Mouse (Mus musculus): ENCODE data around the gene Gm47955. TPM values are rescaled to one million over a fixed set of nuclear protein-coding genes. Genes with fewer than 3 reads are reported as not detected.
"Not testable (repeated sequence)": the region's sequence is repeated elsewhere in the genome, so short reads cannot be mapped to it uniquely, and the experiment has no call there.

Gm47955 gene
- polyA plus RNA-seq, 1 experiment from 2014 or later, result not detected

DNA sequence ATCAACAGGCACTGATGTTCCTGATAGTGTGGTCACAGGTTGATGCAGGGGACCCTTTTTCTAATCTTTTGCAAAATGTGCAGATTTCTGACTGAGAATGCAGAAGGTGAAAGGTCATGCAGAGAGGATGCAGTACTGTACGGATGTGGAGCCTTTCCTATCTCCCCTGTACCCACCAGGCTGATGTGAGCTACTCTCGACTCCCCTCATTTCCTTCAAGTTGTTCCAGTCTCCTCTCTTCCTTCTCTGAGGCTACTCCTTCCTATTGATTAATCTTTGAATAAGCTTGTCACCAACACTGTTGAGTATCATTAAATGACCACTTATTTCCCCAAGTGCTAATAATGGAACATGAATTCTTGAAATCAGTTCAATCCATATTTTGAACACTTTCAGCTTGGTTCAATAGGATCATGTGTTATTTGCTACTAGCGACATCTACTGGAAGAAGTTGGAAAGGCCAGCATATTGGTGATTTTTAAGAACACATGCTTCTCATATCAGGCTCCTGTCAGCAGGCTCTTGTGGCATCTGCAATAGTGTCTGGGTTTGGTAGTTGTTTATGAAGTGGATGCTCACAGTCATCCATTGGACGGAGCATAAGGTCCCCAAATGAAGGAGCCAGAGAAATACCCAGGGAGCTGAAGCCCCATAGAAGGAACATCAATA is 27.6 kb downstream of the Gm47955 start:
- Histone ChIP-seq H3K27ac (no peak overlapping the region), H3K27me3 (ENCODE audit: control insufficient read depth, insufficient read depth, low read length) (no peaks in the 10 kb centered on the region), H3K4me1 (replicated peaks; ENCODE audit: control insufficient read depth, insufficient read depth, low read length) (no peaks in the 10 kb centered on the region), H3K4me3 (replicated peaks; ENCODE audit: low read length) (no peak overlapping the region), H3K9me3 (ENCODE audit: control insufficient read depth, low read length) (0 out of 2 replicates have a peak, but pooled peaks cover 8% of the 10 kb centered on the region), H3K4me2 (replicated peaks) (no peak overlapping the region), H3K36me3 (replicated peaks; ENCODE audit: control insufficient read depth, insufficient read depth) (no peaks in the 10 kb centered on the region), H3K9ac (no peak overlapping the region)
- WGBS, result 38% methylated on average over 4 of the region's 4 CpGs
- peak; percentile 94 for DNase-seq (ENCODE audit: low spot score)
- ATAC-seq (ENCODE audit: low FRiP score), result no peak; the same call in 1 of the 2 replicates

DNA sequence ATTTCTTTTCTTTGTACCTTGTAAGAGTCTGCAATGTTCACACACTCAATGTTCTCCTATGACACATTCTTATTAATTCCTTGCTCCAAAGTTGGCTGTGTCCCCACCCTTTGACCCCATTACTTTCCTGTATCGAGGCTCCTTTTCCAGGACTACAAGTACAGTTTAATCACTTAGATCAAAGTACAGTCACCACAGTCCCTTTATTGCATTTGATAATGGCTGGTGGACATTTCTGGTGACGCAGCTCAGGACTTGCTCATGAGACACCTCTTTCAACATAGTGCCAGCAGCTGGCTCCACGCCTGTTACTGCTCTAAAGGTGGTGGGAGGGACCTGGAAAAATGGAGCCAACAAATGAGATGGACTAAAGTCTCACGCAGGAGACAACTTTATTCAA is 31.0 kb downstream of the Gm47955 start:
- WGBS, result 78% methylated on average over 4 of the region's 4 CpGs
- DNase-seq (ENCODE audit: low spot score), result no peak
- no peak overlapping the region for H3K4me2 ChIP-seq (replicated peaks)
- no peak for ATAC-seq (ENCODE audit: low FRiP score)
- H3K4me1 ChIP-seq (replicated peaks; ENCODE audit: control insufficient read depth, insufficient read depth, low read length), result no peaks in the 10 kb centered on the region
- H3K27ac ChIP-seq, result no peak overlapping the region
- no peak overlapping the region for H3K9ac ChIP-seq
- no peaks in the 10 kb centered on the region for H3K9me3 ChIP-seq (ENCODE audit: control insufficient read depth, low read length)
- H3K27me3 ChIP-seq (ENCODE audit: control insufficient read depth, insufficient read depth, low read length), result no peaks in the 10 kb centered on the region
- H3K36me3 ChIP-seq (replicated peaks; ENCODE audit: control insufficient read depth, insufficient read depth), result no peaks in the 10 kb centered on the region
- H3K4me3 ChIP-seq (replicated peaks; ENCODE audit: low read length), result no peak overlapping the region

DNA sequence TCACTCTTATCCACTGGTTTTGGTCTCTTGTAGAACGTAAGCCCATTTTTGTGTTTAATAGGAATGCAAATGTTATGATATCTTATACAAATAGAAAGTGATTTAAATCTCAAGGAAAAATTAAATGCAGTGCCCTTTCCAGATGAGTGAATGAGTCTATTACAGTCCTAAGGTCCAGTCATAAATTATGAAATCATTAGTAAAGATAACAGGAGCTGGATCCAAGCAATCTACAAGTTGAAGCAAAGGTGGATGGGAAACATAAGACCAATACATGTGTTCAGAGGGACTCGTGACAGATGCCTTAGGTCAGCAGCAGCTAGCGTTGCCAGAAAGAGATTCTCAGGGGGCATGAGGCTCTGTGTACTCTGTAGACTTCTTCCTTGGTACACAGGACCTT is 31.5 kb downstream of the Gm47955 start:
- no peak for ATAC-seq (ENCODE audit: low FRiP score)
- no peak overlapping the region for H3K4me3 ChIP-seq (replicated peaks; ENCODE audit: low read length)
- WGBS, result 77% methylated on average over 3 of the region's 3 CpGs

DNA sequence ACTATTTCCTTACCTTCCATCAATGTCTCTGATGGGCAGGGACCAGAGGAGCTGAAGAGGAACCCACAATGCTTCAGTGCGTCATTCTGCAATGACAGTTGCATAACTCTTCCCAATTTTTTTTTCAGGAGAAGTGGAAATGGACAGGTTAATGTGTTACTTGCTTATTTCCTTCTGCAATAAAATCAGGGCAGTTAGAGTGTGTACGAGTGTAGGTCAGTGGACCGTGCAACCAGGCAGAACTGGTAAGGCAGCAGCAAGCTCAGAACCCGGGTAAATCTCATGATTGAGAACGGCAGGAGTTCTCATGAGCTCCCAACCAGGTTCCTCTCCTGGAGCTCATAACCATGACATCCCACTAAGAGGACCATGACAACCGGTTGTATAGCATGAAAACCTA is 32.0 kb downstream of the Gm47955 start:
- 91% methylated on average over 6 of the region's 6 CpGs for WGBS
- ATAC-seq (ENCODE audit: low FRiP score), result no peak
- no peaks in the 10 kb centered on the region for H3K27me3 ChIP-seq (ENCODE audit: control insufficient read depth, insufficient read depth, low read length)
- no peaks in the 10 kb centered on the region for H3K4me1 ChIP-seq (replicated peaks; ENCODE audit: control insufficient read depth, insufficient read depth, low read length)
- no peak overlapping the region for H3K4me2 ChIP-seq (replicated peaks)
- no peaks in the 10 kb centered on the region for H3K9me3 ChIP-seq (ENCODE audit: control insufficient read depth, low read length)
- no peak overlapping the region for H3K27ac ChIP-seq
- no peaks in the 10 kb centered on the region for H3K36me3 ChIP-seq (replicated peaks; ENCODE audit: control insufficient read depth, insufficient read depth)
- H3K9ac ChIP-seq, result no peak overlapping the region
- DNase-seq (ENCODE audit: low spot score), result no peak
- no peak overlapping the region for H3K4me3 ChIP-seq (replicated peaks; ENCODE audit: low read length)

More for the DNA sequence above, 31.5 kb downstream of the Gm47955 start:
- no peak for DNase-seq (ENCODE audit: low spot score)
- Histone ChIP-seq H3K36me3 (replicated peaks; ENCODE audit: control insufficient read depth, insufficient read depth) (no peaks in the 10 kb centered on the region), H3K27ac (no peak overlapping the region), H3K4me1 (replicated peaks; ENCODE audit: control insufficient read depth, insufficient read depth, low read length) (no peaks in the 10 kb centered on the region), H3K4me2 (replicated peaks) (no peak overlapping the region), H3K27me3 (ENCODE audit: control insufficient read depth, insufficient read depth, low read length) (no peaks in the 10 kb centered on the region), H3K9me3 (ENCODE audit: control insufficient read depth, low read length) (no peaks in the 10 kb centered on the region), H3K9ac (no peak overlapping the region)

DNA sequence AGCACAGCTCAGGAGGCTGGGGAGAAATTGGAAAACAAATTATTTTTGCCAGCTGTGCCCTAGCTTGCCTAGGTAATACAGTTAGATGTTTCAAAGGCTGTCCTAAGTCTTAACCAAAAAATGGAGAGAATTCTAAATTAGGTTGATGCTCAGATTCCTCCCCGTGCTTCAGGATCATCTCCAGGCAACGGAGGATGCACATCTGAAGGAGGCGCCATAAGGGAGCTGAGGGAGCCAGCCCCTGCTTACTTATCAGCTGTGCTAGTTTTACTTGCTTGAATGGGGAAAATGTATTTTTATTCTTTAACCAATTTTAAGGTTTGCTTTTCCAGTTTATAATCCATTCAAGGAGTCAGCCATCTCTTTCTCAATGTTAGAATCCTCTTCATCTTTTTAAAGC is 33.9 kb downstream of the Gm47955 start:
- WGBS, result 83% methylated on average over 3 of the region's 3 CpGs
- ATAC-seq (ENCODE audit: low FRiP score), result no peak

DNA sequence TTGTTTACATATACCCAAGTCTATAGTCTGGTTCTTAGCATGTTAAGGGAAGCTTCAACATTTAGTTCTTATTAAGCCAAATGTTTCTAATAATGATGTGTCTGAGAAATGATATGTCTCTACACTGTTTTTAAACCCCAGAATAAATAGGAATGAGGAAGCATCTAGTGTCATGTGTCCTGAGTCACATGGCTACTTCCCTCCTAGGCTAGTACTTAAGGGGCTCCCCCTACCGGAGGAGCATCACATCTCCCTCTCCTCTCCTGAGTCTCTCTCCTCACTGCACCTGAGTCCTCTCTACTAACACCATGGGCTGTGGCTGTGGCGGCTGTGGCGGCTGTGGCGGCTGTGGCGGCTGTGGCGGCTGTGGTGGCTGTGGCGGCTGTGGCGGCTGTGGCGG is 40.2 kb downstream of the Gm47955 start, which contains the start of gene Gm47959:
TSS of gene Gm47959 (plus strand) at position 243 of the 400 bp plus-strand sequence.
- ATAC-seq (ENCODE audit: low FRiP score); H3K4me1 ChIP-seq (replicated peaks; ENCODE audit: control insufficient read depth, insufficient read depth, low read length); H3K27me3 ChIP-seq (ENCODE audit: control insufficient read depth, insufficient read depth, low read length); H3K36me3 ChIP-seq (replicated peaks; ENCODE audit: control insufficient read depth, insufficient read depth); H3K9me3 ChIP-seq (ENCODE audit: control insufficient read depth, low read length); H3K27ac ChIP-seq; H3K4me3 ChIP-seq (replicated peaks; ENCODE audit: low read length); DNase-seq (ENCODE audit: low spot score); H3K9ac ChIP-seq; H3K4me2 ChIP-seq (replicated peaks): not testable (repeated sequence)
- 96% methylated on average over 9 of the region's 9 CpGs for WGBS

More for the DNA sequence above, 33.9 kb downstream of the Gm47955 start:
- no peaks in the 10 kb centered on the region for H3K4me1 ChIP-seq (replicated peaks; ENCODE audit: control insufficient read depth, insufficient read depth, low read length)
- H3K27ac ChIP-seq, result no peak overlapping the region
- DNase-seq (ENCODE audit: low spot score), result no peak
- H3K9ac ChIP-seq, result no peak overlapping the region
- H3K36me3 ChIP-seq (replicated peaks; ENCODE audit: control insufficient read depth, insufficient read depth), result no peaks in the 10 kb centered on the region
- H3K4me2 ChIP-seq (replicated peaks), result no peak overlapping the region
- no peaks in the 10 kb centered on the region for H3K9me3 ChIP-seq (ENCODE audit: control insufficient read depth, low read length)
- H3K4me3 ChIP-seq (replicated peaks; ENCODE audit: low read length), result no peak overlapping the region
- no peaks in the 10 kb centered on the region for H3K27me3 ChIP-seq (ENCODE audit: control insufficient read depth, insufficient read depth, low read length)

- Histone ChIP-seq H3K36me3 (replicated peaks; ENCODE audit: control insufficient read depth, insufficient read depth) (no peaks in the 10 kb centered on the region), H3K4me1 (replicated peaks; ENCODE audit: control insufficient read depth, insufficient read depth, low read length) (no peaks in the 10 kb centered on the region), H3K9me3 (ENCODE audit: control insufficient read depth, low read length) (no peaks in the 10 kb centered on the region), H3K9ac (no peak overlapping the region), H3K27me3 (ENCODE audit: control insufficient read depth, insufficient read depth, low read length) (no peaks in the 10 kb centered on the region), H3K4me2 (replicated peaks) (no peak overlapping the region), H3K4me3 (replicated peaks; ENCODE audit: low read length) (no peak overlapping the region), H3K27ac (no peak overlapping the region)
- no peak for ATAC-seq (ENCODE audit: low FRiP score)
- no peak for DNase-seq (ENCODE audit: low spot score)
- 88% methylated on average over 8 of the region's 8 CpGs for WGBS
Measured at GRCm38 (mm10) chr1:83006218-83007179, 46.4 kb downstream of the Gm47955 start.

- ATAC-seq (ENCODE audit: low FRiP score) (no peak), DNase-seq (ENCODE audit: low spot score) (no peak)
- Histone ChIP-seq H3K4me2 (replicated peaks) (no peak overlapping the region), H3K4me1 (replicated peaks; ENCODE audit: control insufficient read depth, insufficient read depth, low read length) (no peaks in the 10 kb centered on the region), H3K27me3 (ENCODE audit: control insufficient read depth, insufficient read depth, low read length) (no peaks in the 10 kb centered on the region), H3K4me3 (replicated peaks; ENCODE audit: low read length) (no peak overlapping the region), H3K9me3 (ENCODE audit: control insufficient read depth, low read length) (no peaks in the 10 kb centered on the region), H3K27ac (no peak overlapping the region), H3K9ac (no peak overlapping the region), H3K36me3 (replicated peaks; ENCODE audit: control insufficient read depth, insufficient read depth) (no peaks in the 10 kb centered on the region)
- WGBS, result 76% methylated on average over 6 of the region's 6 CpGs
Measured at GRCm38 (mm10) chr1:83007471-83007870, 47.4 kb downstream of the Gm47955 start.
